Comparison of ENCODE assay signal across 10 mouse cellular contexts in the genomic region with DNA sequence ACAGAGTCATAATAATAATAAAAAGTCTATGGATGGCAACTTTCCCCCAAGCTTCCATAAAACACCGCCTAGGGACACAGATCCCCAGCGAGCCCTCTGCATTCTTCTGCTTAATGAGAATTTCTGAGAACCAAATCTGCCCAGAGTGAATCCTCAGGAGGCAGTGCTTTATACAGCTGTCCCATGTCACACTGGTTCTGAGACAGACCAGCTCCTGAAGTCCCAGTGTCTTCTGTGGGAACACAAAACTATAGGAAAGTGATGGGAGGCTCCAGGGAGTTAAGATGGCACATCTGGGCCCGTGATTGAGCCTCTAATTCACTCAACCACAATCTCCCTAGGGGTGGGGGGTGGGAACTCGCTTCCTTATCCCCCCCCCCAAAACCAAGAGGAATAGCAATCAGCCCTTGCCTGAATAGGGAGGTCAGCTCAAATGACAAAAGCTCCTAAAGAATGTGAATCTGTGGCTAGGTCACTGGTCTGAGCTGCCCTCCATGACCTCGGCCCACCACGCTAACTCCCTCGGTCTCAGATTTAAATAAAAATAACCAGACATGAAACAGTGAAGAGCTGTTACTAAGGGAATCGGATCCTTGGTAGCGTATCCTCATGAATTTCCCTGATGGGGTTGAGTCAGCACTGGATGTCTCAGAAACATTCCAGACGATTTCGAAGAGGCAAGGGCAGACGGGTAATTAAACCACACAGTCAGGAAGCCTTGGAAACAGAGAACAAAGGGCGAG.
DNase-seq lines count a peak whose midpoint lies in the region; ATAC-seq and TF ChIP-seq lines count a peak whose summit lies in the region.
"Had no signal": no experiment of that assay in that cellular context is flagged by ENCODE, and none has a peak within 500 bp of the region (broad histone marks: within the 10 kb centered on the region; RNA-seq: fewer than 3 reads in every experiment).

No protein-coding gene starts in this region.

- H3K4me3 ChIP-seq in embryonic facial prominence, embryonic 11.5 days (ENCODE audit: low read depth, low read length), result no peak overlapping the region
- no peak overlapping the region for H3K4me3 ChIP-seq in hindbrain, embryonic 13.5 days
- H3K4me3 ChIP-seq in neural tube, embryonic 11.5 days (ENCODE audit: low read depth, low read length), result no peak overlapping the region
- no peak overlapping the region for H3K4me3 ChIP-seq in layer of hippocampus, adult 2 months
- H3K4me3 ChIP-seq: limb, embryonic 15.5 days had no signal

- TF ChIP-seq CTCF in layer of hippocampus, adult 2 months (conservative IDR thresholded peaks at IDR 0.05), result no peak

- ATAC-seq in frontal cortex, adult (ENCODE audit: low TSS enrichment), result peak; percentile 58
- peak; percentile 65 for ATAC-seq in embryonic facial prominence, embryonic 11.5 days (replicated peaks; ENCODE audit: insufficient number of reproducible peaks, low FRiP score, low TSS enrichment, low read depth)
- ATAC-seq in hindbrain, embryonic 13.5 days (ENCODE audit: low FRiP score), result peak; percentile 65
- peak; percentile 45 for ATAC-seq in neural tube, embryonic 11.5 days (ENCODE audit: insufficient read depth, low FRiP score, low TSS enrichment)

- peaks cover 8% of the 10 kb centered on the region for H3K4me1 ChIP-seq in embryonic facial prominence, embryonic 11.5 days (ENCODE audit: control insufficient read depth, insufficient read depth, low read length)
- H3K4me1 ChIP-seq in hindbrain, embryonic 13.5 days (replicated peaks), result peaks cover 16% of the 10 kb centered on the region
- peaks cover 7% of the 10 kb centered on the region for H3K4me1 ChIP-seq in neural tube, embryonic 11.5 days (ENCODE audit: control insufficient read depth, insufficient read depth, low read length)

- DNase-seq in frontal cortex, postnatal 36 days (ENCODE audit: low spot score in 2 of 2), result no peak
- peak; percentile 67 for DNase-seq in embryonic facial prominence, embryonic 11.5 days (ENCODE audit: low spot score)
- DNase-seq in neural tube, embryonic 11.5 days (ENCODE audit: low spot score), result no peak
- DNase-seq in layer of hippocampus, adult 2 months (ENCODE audit: low spot score in 2 of 2), result no peak
- no peak for DNase-seq in lung, adult 18-20 months
- no peak for DNase-seq in cerebellum, postnatal 36 days
- DNase-seq: cerebellum, adult 9-10 months had no signal

- no peak overlapping the region for H3K4me2 ChIP-seq in embryonic facial prominence, embryonic 11.5 days (ENCODE audit: low read depth, low read length)
- H3K4me2 ChIP-seq in hindbrain, embryonic 13.5 days, result peak overlapping the region; percentile 2; the same call in 1 of the 2 replicates
- H3K4me2 ChIP-seq in neural tube, embryonic 11.5 days (ENCODE audit: low read depth), result peak overlapping the region; percentile 6; the same call in 1 of the 2 replicates
- H3K4me2 ChIP-seq: limb, embryonic 15.5 days had no signal

- no peaks in the 10 kb centered on the region for H3K9me3 ChIP-seq in embryonic facial prominence, embryonic 11.5 days (replicated peaks; ENCODE audit: control insufficient read depth, low read length)
- H3K9me3 ChIP-seq in hindbrain, embryonic 13.5 days, result no peaks in the 10 kb centered on the region
- no peaks in the 10 kb centered on the region for H3K9me3 ChIP-seq in neural tube, embryonic 11.5 days (ENCODE audit: control insufficient read depth, low read length)
- H3K9me3 ChIP-seq: limb, embryonic 15.5 days had no signal

- WGBS in embryonic facial prominence, embryonic 11.5 days, result 4% methylated on average over 13 of the region's 13 CpGs
- WGBS in hindbrain, embryonic 13.5 days, result 5% methylated on average over 13 of the region's 13 CpGs
- WGBS in neural tube, embryonic 11.5 days, result 3% methylated on average over 13 of the region's 13 CpGs

- H3K36me3 ChIP-seq in embryonic facial prominence, embryonic 11.5 days (replicated peaks; ENCODE audit: control insufficient read depth, insufficient read depth, low read depth, low read length), result no peaks in the 10 kb centered on the region
- H3K36me3 ChIP-seq in hindbrain, embryonic 13.5 days, result no peaks in the 10 kb centered on the region
- H3K36me3 ChIP-seq in neural tube, embryonic 11.5 days (ENCODE audit: control insufficient read depth, insufficient read depth, low read length), result no peaks in the 10 kb centered on the region
- H3K36me3 ChIP-seq: limb, embryonic 15.5 days had no signal

- peak overlapping the region; percentile 44; the same call in 1 of the 2 replicates for H3K9ac ChIP-seq in embryonic facial prominence, embryonic 11.5 days (replicated peaks; ENCODE audit: low read length)
- 0 out of 2 replicates have a peak overlapping the region, but pooled peaks have one; percentile 21 for H3K9ac ChIP-seq in hindbrain, embryonic 13.5 days
- no peak overlapping the region for H3K9ac ChIP-seq in neural tube, embryonic 11.5 days (ENCODE audit: low read length)
- H3K9ac ChIP-seq: limb, embryonic 15.5 days had no signal

- peak overlapping the region; percentile 80 for H3K27ac ChIP-seq in embryonic facial prominence, embryonic 11.5 days (replicated peaks; ENCODE audit: low read depth, low read length)
- H3K27ac ChIP-seq in hindbrain, embryonic 13.5 days, result peak overlapping the region; percentile 64
- H3K27ac ChIP-seq in neural tube, embryonic 11.5 days (ENCODE audit: low read depth, low read length), result peak overlapping the region; percentile 42
- no peak overlapping the region for H3K27ac ChIP-seq in layer of hippocampus, adult 2 months

- no peaks in the 10 kb centered on the region for H3K27me3 ChIP-seq in embryonic facial prominence, embryonic 11.5 days (ENCODE audit: control insufficient read depth, insufficient read depth, low read length)
- no peaks in the 10 kb centered on the region for H3K27me3 ChIP-seq in hindbrain, embryonic 13.5 days
- H3K27me3 ChIP-seq in neural tube, embryonic 11.5 days (ENCODE audit: control insufficient read depth, insufficient read depth, low read length), result no peaks in the 10 kb centered on the region
